Mouse (Mus musculus): ENCODE measurements at regions not wholly inside any gene's neighbourhood (a gene's known extent, or its start where the extent isn't known, plus 50 kb on each side); places are given as distances from the start of the nearest gene placed in this dataset.

- TF ChIP-seq CTCF (IDR thresholded peaks at IDR 0.05), result no peak
- in situ Hi-C loops (cut with MboI; ENCODE audit: low pct_unique_long_range_greater_than_20kb), result no loop called here
- CTCF ChIA-PET, result interaction anchor here (0.6 kb wide), 1 partner anchor 100 kb away, joined by 4 read pairs; no protein-coding TSS in a partner anchor
- no peak for ATAC-seq
- no peak for DNase-seq (ENCODE audit: low read depth, low spot score)
- H3K27me3 ChIP-seq, result no peaks in the 10 kb centered on the region
- POLR2A ChIA-PET, result no interaction called here
These were observed 367.3 kb downstream of the 9330182O14Rik start for GRCm38 (mm10) chr15:40501180-40502125.

GRCm38 (mm10) chr15:40510826-40511225 lies 376.7 kb downstream of the 9330182O14Rik start:
- ChIA-PET CTCF (no interaction called here), POLR2A (no interaction called here)
- no peak for DNase-seq (ENCODE audit: low read depth, low spot score)
- in situ Hi-C loops (cut with MboI; ENCODE audit: low pct_unique_long_range_greater_than_20kb), result no loop called here
- TF ChIP-seq CTCF (IDR thresholded peaks at IDR 0.05), result no peak
- ATAC-seq, result no peak
- peaks cover 7% of the 10 kb centered on the region for H3K27me3 ChIP-seq

GRCm38 (mm10) chr15:40524350-40524749 lies 390.2 kb downstream of the 9330182O14Rik start:
- TF ChIP-seq CTCF (IDR thresholded peaks at IDR 0.05), result no peak
- ChIA-PET POLR2A (no interaction called here), CTCF (no interaction called here)
- ATAC-seq, result no peak
- no peaks in the 10 kb centered on the region for H3K27me3 ChIP-seq
- in situ Hi-C loops (cut with MboI; ENCODE audit: low pct_unique_long_range_greater_than_20kb), result no loop called here
- DNase-seq (ENCODE audit: low read depth, low spot score), result no peak

- peaks cover 22% of the 10 kb centered on the region for H3K27me3 ChIP-seq
- no peak for TF ChIP-seq CTCF (IDR thresholded peaks at IDR 0.05)
- ATAC-seq (no peak), DNase-seq (ENCODE audit: low read depth, low spot score) (no peak)
- ChIA-PET POLR2A (no interaction called here), CTCF (no interaction called here)
- in situ Hi-C loops (cut with MboI; ENCODE audit: low pct_unique_long_range_greater_than_20kb), result no loop called here
These were observed 399.3 kb downstream of the 9330182O14Rik start for GRCm38 (mm10) chr15:40533451-40533873.

- in situ Hi-C loops (cut with MboI; ENCODE audit: low pct_unique_long_range_greater_than_20kb), result no loop called here
- TF ChIP-seq CTCF (IDR thresholded peaks at IDR 0.05), result no peak
- ATAC-seq, result no peak
- peaks cover 8% of the 10 kb centered on the region for H3K27me3 ChIP-seq
- no peak for DNase-seq (ENCODE audit: low read depth, low spot score)
- ChIA-PET POLR2A (no interaction called here), CTCF (no interaction called here)
These were observed 427.5 kb downstream of the 9330182O14Rik start for GRCm38 (mm10) chr15:40561661-40562060.

GRCm38 (mm10) chr15:40565716-40566115 lies 431.6 kb downstream of the 9330182O14Rik start:
- TF ChIP-seq CTCF (IDR thresholded peaks at IDR 0.05), result no peak
- ChIA-PET POLR2A (no interaction called here), CTCF (no interaction called here)
- no peak for DNase-seq (ENCODE audit: low read depth, low spot score)
- H3K27me3 ChIP-seq, result peaks cover 7% of the 10 kb centered on the region
- in situ Hi-C loops (cut with MboI; ENCODE audit: low pct_unique_long_range_greater_than_20kb), result no loop called here
- ATAC-seq, result no peak

GRCm38 (mm10) chr15:40566481-40566880 lies 432.3 kb downstream of the 9330182O14Rik start:
- DNase-seq (ENCODE audit: low read depth, low spot score) (no peak), ATAC-seq (no peak)

GRCm38 (mm10) chr15:40568701-40569100 lies 434.5 kb downstream of the 9330182O14Rik start:
- no peak for ATAC-seq
- DNase-seq (ENCODE audit: low read depth, low spot score), result no peak
- POLR2A ChIA-PET, result no interaction called here
- no peak for TF ChIP-seq CTCF (IDR thresholded peaks at IDR 0.05)
- peaks cover 10% of the 10 kb centered on the region for H3K27me3 ChIP-seq
- CTCF ChIA-PET, result no interaction called here
- in situ Hi-C loops (cut with MboI; ENCODE audit: low pct_unique_long_range_greater_than_20kb), result no loop called here

More at GRCm38 (mm10) chr15:40566481-40566880, 432.3 kb downstream of the 9330182O14Rik start:
- in situ Hi-C loops (cut with MboI; ENCODE audit: low pct_unique_long_range_greater_than_20kb), result no loop called here
- ChIA-PET POLR2A (no interaction called here), CTCF (no interaction called here)
- peaks cover 9% of the 10 kb centered on the region for H3K27me3 ChIP-seq
- TF ChIP-seq CTCF (IDR thresholded peaks at IDR 0.05), result no peak

Data from Patski (cell line).